Mouse (Mus musculus): ENCODE results near the gene Mapt. TPM values are rescaled to one million over a fixed set of nuclear protein-coding genes. Genes with fewer than 3 reads are reported as not detected.

The Mapt gene
- polyA plus RNA-seq, 1 experiment from 2014 or later = 1.0 TPM

DNA sequence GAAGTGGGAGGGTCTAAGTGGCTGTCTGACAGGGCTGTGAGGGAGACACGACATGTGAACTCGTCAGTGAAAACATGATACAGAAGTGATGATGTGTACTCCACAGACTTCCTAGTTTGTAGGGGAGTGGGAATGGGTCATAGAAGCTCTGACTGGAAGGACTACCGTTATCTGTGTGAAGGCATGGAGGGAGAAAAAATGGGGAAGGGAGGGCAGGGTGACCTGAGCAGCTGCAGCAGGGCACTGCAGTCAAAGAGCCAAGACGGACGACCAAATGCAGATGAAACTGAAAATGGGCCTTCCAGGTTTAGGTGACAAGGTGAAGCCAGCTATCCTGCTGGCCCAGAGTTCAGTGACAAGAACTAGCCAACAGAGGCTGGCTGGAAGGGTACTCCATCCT, 102.9 kb downstream of the Mapt start:
- 72% methylated on average over 5 of the region's 5 CpGs for WGBS (ENCODE audit: insufficient replicate concordance)
- ATAC-seq (ENCODE audit: low read depth) = no peak
- Histone ChIP-seq H3K27me3 (no peaks in the 10 kb centered on the region), H3K4me1 (replicated peaks) (no peaks in the 10 kb centered on the region), H3K4me3 (replicated peaks) (no peak overlapping the region), H3K27ac (no peak overlapping the region), H3K9ac (no peak overlapping the region), H3K9me3 (replicated peaks) (no peaks in the 10 kb centered on the region), H3K36me3 (peaks cover 65% of the 10 kb centered on the region), H3K4me2 (no peak overlapping the region)
- no peak for DNase-seq

DNA sequence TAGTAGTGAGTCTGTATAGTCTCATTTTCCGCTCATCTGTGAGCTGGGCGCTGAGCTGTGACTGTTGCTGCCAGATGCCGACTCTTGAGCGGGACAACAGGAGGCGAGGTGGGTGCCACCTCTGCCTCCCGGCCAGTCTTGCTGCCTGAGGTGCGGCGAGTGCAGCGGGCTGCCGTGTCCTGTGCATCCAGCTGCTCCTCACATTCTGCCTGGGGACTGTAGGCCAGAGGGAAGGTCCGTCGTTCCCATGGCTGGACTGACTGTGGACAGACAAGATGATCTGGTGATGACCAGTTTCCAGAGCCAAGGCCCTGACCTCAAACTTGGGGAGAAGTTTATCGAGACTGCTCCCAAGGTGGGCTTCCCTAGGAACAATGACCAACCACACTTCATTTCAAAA, 103.8 kb downstream of the Mapt start:
- Histone ChIP-seq H3K27me3 (no peaks in the 10 kb centered on the region), H3K27ac (no peak overlapping the region), H3K4me2 (no peak overlapping the region), H3K4me3 (replicated peaks) (no peak overlapping the region), H3K36me3 (peaks cover 72% of the 10 kb centered on the region), H3K9ac (no peak overlapping the region), H3K9me3 (replicated peaks) (no peaks in the 10 kb centered on the region), H3K4me1 (replicated peaks) (no peaks in the 10 kb centered on the region)
- DNase-seq = no peak
- 89% methylated on average over 13 of the region's 13 CpGs for WGBS (ENCODE audit: insufficient replicate concordance)
- no peak for ATAC-seq (ENCODE audit: low read depth)

DNA sequence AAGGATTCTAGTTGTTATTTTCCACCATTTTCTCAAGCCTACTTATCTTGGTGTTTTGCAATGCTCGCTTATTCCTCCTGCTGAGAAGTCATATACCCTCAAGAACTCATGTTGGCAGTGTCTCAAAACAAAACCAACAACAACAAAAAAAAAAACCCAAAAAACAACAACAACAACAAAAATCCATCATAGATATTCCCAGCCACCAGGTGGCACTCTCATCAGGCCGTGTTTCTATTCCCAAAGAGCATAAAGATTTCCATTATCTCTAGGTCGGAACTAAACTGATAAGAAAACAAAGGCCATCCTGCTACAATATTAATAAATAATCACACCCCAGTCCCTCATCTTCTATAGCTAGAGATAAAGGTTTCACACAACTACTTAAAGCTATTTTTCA, 115.7 kb downstream of the Mapt start:
- H3K27me3 ChIP-seq = no peaks in the 10 kb centered on the region
- ATAC-seq (ENCODE audit: low read depth) = no peak
- peaks cover 80% of the 10 kb centered on the region for H3K36me3 ChIP-seq
- DNase-seq = no peak
- H3K4me1 ChIP-seq (replicated peaks) = no peaks in the 10 kb centered on the region
- no peaks in the 10 kb centered on the region for H3K9me3 ChIP-seq (replicated peaks)
- H3K4me3 ChIP-seq (replicated peaks) = no peak overlapping the region
- WGBS (ENCODE audit: insufficient replicate concordance) = 52% methylated on average over 3 of the region's 3 CpGs
- no peak overlapping the region for H3K27ac ChIP-seq
- H3K4me2 ChIP-seq = no peak overlapping the region
- H3K9ac ChIP-seq = no peak overlapping the region

DNA sequence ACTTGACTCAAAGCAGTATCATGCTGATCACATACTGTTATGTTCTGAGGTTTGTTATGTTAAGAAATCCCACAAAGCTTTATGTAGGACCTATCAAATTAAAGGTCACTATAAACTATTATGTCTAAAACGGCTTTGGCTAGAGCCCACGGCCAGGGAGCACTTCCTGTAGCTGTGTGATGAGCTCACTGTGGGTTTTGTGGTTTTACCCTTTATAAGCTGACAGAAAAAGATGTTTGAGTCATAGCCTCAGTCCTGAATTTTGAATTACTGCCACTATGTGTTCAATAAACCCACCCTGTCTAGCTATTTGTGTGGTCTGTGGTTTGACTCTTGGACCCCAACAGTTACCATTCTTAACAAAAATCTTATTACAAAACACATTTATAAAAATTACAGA, 130.6 kb downstream of the Mapt start:
- WGBS (ENCODE audit: insufficient replicate concordance) = 12% methylated on average over 2 of the region's 2 CpGs
- Histone ChIP-seq H3K9me3 (replicated peaks) (no peaks in the 10 kb centered on the region), H3K4me3 (replicated peaks) (no peak overlapping the region), H3K36me3 (peaks cover 13% of the 10 kb centered on the region), H3K4me2 (no peak overlapping the region), H3K27ac (no peak overlapping the region), H3K27me3 (no peaks in the 10 kb centered on the region), H3K4me1 (replicated peaks) (peaks cover 5% of the 10 kb centered on the region), H3K9ac (no peak overlapping the region)
- ATAC-seq (ENCODE audit: low read depth) (no peak), DNase-seq (no peak)

DNA sequence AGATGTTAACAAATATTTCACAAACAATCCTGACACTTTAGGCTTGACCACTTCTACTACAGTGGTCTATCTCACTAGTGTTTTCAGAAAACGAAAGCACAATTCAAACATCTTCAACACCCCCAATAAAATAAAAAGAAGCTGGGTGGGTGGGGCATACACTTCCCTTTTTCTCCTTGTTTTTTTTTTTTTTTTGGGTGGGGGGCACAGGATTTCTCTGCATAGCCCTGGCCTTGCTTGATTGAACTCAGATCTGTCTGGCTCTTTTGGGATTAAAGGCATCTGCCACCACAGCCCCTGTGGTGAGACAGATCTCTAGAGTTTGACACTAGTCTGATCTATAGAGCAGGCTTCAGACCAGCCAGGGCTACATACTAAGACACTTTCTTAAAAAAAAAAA, 131.5 kb downstream of the Mapt start:
- H3K9ac ChIP-seq = no peak overlapping the region
- H3K36me3 ChIP-seq = peaks cover 12% of the 10 kb centered on the region; the same call in 1 of the 2 replicates
- WGBS (ENCODE audit: insufficient replicate concordance) = 64% methylated on average over 1 of the region's 1 CpGs
- H3K4me3 ChIP-seq (replicated peaks) = no peak overlapping the region
- H3K27me3 ChIP-seq = no peaks in the 10 kb centered on the region
- ATAC-seq (ENCODE audit: low read depth) (no peak), DNase-seq (no peak)
- no peak overlapping the region for H3K27ac ChIP-seq
- no peaks in the 10 kb centered on the region for H3K9me3 ChIP-seq (replicated peaks)
- H3K4me2 ChIP-seq = no peak overlapping the region
- peaks cover 5% of the 10 kb centered on the region for H3K4me1 ChIP-seq (replicated peaks)

DNA sequence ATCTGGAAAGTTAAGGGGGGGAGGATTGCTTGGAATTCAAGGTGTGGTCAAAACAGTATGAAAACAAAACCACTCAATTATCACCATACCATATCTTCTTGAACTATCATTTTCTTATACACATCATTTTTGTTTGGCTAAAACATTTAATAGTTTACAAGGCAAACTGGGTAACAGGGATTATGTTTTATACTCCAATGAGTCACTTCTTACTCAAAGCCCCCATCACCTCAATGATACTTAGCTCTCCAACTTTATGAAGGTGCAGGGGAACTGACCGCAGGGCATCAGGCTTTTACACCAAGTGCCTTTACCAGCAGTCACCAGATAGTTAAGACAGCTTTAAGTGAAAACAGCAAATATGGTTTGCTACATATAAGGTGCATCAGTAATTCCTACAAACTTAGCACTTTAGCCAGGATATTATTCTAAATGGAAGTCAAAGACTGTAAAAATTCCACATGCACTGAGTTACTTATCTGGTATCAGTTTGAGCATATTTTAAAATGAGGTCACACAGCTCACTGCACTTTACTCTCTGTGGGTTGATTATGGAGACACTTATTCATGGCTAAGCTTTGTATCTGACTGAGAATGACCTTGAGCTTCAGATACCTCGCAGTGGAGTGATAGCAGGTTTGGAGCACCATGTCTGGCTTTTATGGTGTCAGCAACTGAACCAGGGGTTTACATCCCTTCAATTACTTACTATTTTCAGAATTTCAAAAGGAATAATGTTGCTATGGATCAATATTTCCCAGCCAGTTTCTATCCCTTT, 132.8 kb downstream of the Mapt start:
- Histone ChIP-seq H3K4me3 (replicated peaks) (no peak overlapping the region), H3K4me2 (no peak overlapping the region), H3K9me3 (replicated peaks) (no peaks in the 10 kb centered on the region), H3K4me1 (replicated peaks) (peaks cover 5% of the 10 kb centered on the region), H3K9ac (no peak overlapping the region), H3K36me3 (peaks cover 20% of the 10 kb centered on the region), H3K27ac (no peak overlapping the region), H3K27me3 (no peaks in the 10 kb centered on the region)
- no peak for ATAC-seq (ENCODE audit: low read depth)
- DNase-seq = no peak
- WGBS (ENCODE audit: insufficient replicate concordance) = 68% methylated on average over 2 of the region's 2 CpGs

DNA sequence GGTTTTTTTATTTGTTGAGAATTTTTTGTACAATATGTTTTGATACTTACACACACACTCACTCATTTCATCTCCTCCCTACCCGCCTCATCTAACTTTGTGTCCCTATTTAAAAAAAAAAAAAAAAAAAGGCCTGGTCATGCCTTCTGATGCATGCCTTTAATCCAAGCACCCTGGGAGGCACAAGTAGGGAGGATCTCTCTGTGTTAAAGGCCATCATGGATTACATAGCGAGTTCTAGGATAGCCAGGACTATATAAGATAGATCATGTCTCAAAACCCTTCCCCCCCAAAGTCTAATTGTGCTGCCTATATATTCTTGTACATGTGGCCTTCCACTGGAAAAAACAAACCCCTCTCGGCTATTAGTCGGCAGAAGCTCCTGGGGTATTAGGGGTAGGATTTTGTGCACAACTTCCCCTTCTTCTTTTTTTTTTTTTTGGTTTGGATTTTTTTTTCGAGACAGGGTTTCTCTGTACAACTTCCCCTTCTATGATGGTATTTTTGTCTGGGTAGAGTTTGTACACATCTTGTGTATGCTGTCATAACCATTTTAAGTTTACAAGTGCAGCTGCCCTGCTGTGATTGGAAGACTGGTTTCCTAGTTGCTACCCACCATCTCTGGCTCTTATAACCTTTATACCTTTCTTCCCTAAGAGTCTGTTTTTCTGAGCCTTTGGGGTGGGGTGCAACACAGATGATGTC, 136.4 kb downstream of the Mapt start:
- ATAC-seq (ENCODE audit: low read depth) (no peak), DNase-seq (no peak)
- H3K27me3 ChIP-seq = no peaks in the 10 kb centered on the region
- H3K9me3 ChIP-seq (replicated peaks) = no peaks in the 10 kb centered on the region
- H3K9ac ChIP-seq = no peak overlapping the region
- H3K4me3 ChIP-seq (replicated peaks) = no peak overlapping the region
- peaks cover 25% of the 10 kb centered on the region for H3K36me3 ChIP-seq
- no peaks in the 10 kb centered on the region; the same call in 1 of the 2 replicates for H3K4me1 ChIP-seq (replicated peaks)
- H3K27ac ChIP-seq = no peak overlapping the region
- no peak overlapping the region for H3K4me2 ChIP-seq
- WGBS (ENCODE audit: insufficient replicate concordance) = 49% methylated on average over 5 of the region's 5 CpGs

DNA sequence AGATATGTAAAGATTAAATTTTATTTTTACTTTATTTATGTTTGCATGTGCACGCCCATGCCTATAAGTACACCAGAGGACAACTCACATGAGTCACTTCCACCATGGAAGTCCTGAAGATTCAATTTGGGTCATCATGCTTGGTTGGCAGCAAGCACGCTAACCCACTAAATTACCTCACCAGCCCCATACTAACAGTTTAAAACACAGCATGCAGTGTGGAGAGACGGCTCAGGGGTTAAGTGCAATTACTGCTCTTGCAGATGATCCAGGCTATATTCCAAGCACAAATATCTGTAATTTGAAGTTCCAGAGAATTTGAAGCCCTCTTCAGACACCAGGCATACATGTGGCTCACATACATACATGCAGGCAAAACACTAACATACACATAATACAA, 145.1 kb downstream of the Mapt start:
- Histone ChIP-seq H3K27ac (no peak overlapping the region), H3K36me3 (peaks cover 19% of the 10 kb centered on the region), H3K4me2 (no peak overlapping the region), H3K4me1 (replicated peaks) (no peaks in the 10 kb centered on the region), H3K9ac (no peak overlapping the region), H3K27me3 (no peaks in the 10 kb centered on the region), H3K4me3 (replicated peaks) (no peak overlapping the region), H3K9me3 (replicated peaks) (no peaks in the 10 kb centered on the region)
- no peak for ATAC-seq (ENCODE audit: low read depth)
- DNase-seq = no peak
- WGBS (ENCODE audit: insufficient replicate concordance) = 77% methylated on average over 3 of the region's 3 CpGs

DNA sequence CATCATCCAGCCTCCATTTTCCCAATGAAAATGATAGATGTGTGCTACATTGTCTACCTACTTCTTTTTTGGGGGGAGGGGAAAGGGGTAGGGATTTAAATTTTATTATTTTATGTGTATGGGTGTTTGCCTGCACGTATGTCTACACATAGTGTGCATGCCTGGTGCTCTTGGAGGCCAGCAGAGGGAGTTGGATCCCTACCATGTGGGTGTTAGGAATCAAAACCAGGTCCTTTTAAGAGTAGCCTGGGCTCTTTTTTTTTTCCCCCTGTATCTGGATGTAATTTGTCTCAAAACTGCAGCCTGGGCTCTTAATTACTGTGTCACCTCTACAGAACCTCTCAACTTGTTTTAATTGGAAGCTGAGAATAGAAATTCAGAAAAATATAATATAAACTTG, 148.4 kb downstream of the Mapt start:
- Histone ChIP-seq H3K4me2 (no peak overlapping the region), H3K9me3 (replicated peaks) (no peaks in the 10 kb centered on the region), H3K27me3 (no peaks in the 10 kb centered on the region), H3K9ac (no peak overlapping the region), H3K4me3 (replicated peaks) (no peak overlapping the region), H3K4me1 (replicated peaks) (peaks cover 7% of the 10 kb centered on the region), H3K27ac (no peak overlapping the region), H3K36me3 (peaks cover 10% of the 10 kb centered on the region)
- DNase-seq (no peak), ATAC-seq (ENCODE audit: low read depth) (no peak)
- 85% methylated on average over 1 of the region's 1 CpGs for WGBS (ENCODE audit: insufficient replicate concordance)

Small RNA genes within 50 kb of the gene (microRNA-seq; reads per million reads assigned to microRNA genes)
- gene Gm47310 = not detected

Other genes with a start within 250 kb of the Mapt start
- gene Crhr1, start 98.5 kb upstream of the Mapt start, polyA plus RNA-seq (2015; fragmentation: Nextera tagmentation; extraction: Ambion mirVana) = not detected in 2 replicates
- not detected in 2 replicates for gene Sppl2c, start 45.1 kb upstream of the Mapt start, polyA plus RNA-seq (2015; fragmentation: Nextera tagmentation; extraction: Ambion mirVana)
- 4.8 and 6.4 TPM in 2 replicates for gene Kansl1, start 237.5 kb downstream of the Mapt start, polyA plus RNA-seq (2015; fragmentation: Nextera tagmentation; extraction: Ambion mirVana)

All from liver, embryonic 13.5 days (tissue).